Mouse (Mus musculus) CH12.LX (cell line): ENCODE data around the gene Fos.

ENCODE experiments used
- CTCF ChIP-seq, 2 experiments: IDR thresholded peaks in 1 of 2; conservative IDR thresholded peaks in 1 of 2; 2 replicates each; pipeline ENCODE4 v1.5.1; 2011 to 2012; ENCODE audit warnings: low read depth in 2 of 2, low read length in 2 of 2, improper control_type of control experiment in 1 of 2, inconsistent platforms in 1 of 2, mild to moderate bottlenecking in 1 of 2, moderate library complexity in 1 of 2
- E2F4 ChIP-seq: IDR thresholded peaks from 2 replicates; pipeline ENCODE4 v1.6.1; 2011; ENCODE audit warnings: low read depth, low read length, improper control_type of control experiment; ENCODE audit not compliant: insufficient replicate concordance
- EP300 ChIP-seq: IDR thresholded peaks from 2 replicates; pipeline ENCODE4 v1.6.1; 2011; ENCODE audit warnings: low read length, improper control_type of control experiment
- GABPA ChIP-seq: IDR thresholded peaks from 2 replicates; pipeline ENCODE4 v1.6.1; 2012; ENCODE audit warnings: low read depth, low read length, improper control_type of control experiment, inconsistent platforms; ENCODE audit not compliant: insufficient replicate concordance
- MAFK ChIP-seq: IDR thresholded peaks from 2 replicates; pipeline ENCODE4 v1.6.1; 2011; ENCODE audit warnings: low read length, improper control_type of control experiment; ENCODE audit not compliant: insufficient replicate concordance
- MAZ ChIP-seq: IDR thresholded peaks from 2 replicates; pipeline ENCODE4 v1.6.1; 2012; ENCODE audit warnings: low read depth, mild to moderate bottlenecking, inconsistent platforms, low read length, improper control_type of control experiment, moderate library complexity
- POLR2A ChIP-seq: IDR thresholded peaks from 2 replicates; pipeline ENCODE4 v1.6.1; 2011; ENCODE audit warnings: low read depth, mild to moderate bottlenecking, improper control_type of control experiment, low read length
- ZMIZ1 ChIP-seq: IDR thresholded peaks from 2 replicates; pipeline ENCODE4 v1.6.1; 2012; ENCODE audit warnings: low read depth, mild to moderate bottlenecking, inconsistent platforms, low read length, improper control_type of control experiment
- ZNF384 ChIP-seq: IDR thresholded peaks from 2 replicates; pipeline ENCODE4 v1.6.1; 2012; ENCODE audit warnings: low read depth, low read length, improper control_type of control experiment, inconsistent platforms

DNA sequence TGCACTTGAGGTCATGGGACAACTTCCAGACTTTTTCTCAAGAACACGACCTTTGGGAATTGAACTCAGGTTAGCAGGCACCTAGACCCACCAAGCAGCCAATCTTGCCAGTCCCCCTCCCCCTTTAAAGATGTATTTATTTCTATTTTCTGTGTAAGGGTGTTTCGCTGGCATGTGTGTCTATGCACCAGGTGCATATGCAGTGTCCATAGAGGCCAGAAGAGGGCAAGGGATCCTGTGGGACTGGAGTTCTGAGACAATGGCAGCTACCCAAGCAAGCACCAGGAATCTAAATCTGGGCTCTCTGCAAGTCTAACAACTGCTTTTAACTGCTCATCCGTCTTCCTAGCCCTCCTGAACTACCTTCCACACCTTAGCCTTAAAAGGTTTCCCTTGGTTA, 4.1 kb downstream of the Fos start:
- TF ChIP-seq CTCF (conservative IDR thresholded peaks at IDR 0.05 in 1 of 2, IDR thresholded peaks at IDR 0.05 in 1 of 2; ENCODE audit: low read depth in 2 of 2, low read length in 2 of 2) (no peak), POLR2A (no peak), MAZ (no peak), ZMIZ1 (no peak), EP300 (no peak), MAFK (no peak), ZNF384 (no peak), E2F4 (no peak), GABPA (no peak)
